Mouse (Mus musculus): ENCODE results near the gene Scgb2b7. TPM values are rescaled to one million over a fixed set of nuclear protein-coding genes. Genes with fewer than 3 reads are reported as not detected.
"Not testable (repeated sequence)": the region's sequence is repeated elsewhere in the genome, so short reads cannot be mapped to it uniquely, and the experiment has no call there.

Scgb2b7 gene
- polyA plus RNA-seq (2012; rRNA removed) (not detected in 2 replicates), polyA plus RNA-seq (2014; fragmentation: Nextera tagmentation; extraction: Ambion mirVana) (not detected in 2 replicates)

GRCm38 (mm10) chr7:31705657-31706056 is at the start of gene Scgb2b7:
Gene Scgb2b7, minus strand, starts transcription at chr7:31705757.
- not testable (repeated sequence) for H3K4me3 ChIP-seq (ENCODE audit: insufficient read depth in 1 of 2, low read depth in 2 of 2, low read length in 2 of 2); H3K4me1 ChIP-seq (replicated peaks; ENCODE audit: control insufficient read depth in 2 of 2, insufficient read depth in 2 of 2, low read length in 1 of 2); ATAC-seq (ENCODE audit: insufficient read depth); H3K36me3 ChIP-seq (replicated peaks; ENCODE audit: control insufficient read depth, insufficient read depth, low read depth); H3K27ac ChIP-seq; H3K27me3 ChIP-seq (ENCODE audit: control insufficient read depth, insufficient read depth, low read length); H3K9ac ChIP-seq (replicated peaks); DNase-seq (ENCODE audit: low read depth in 3 of 3, low spot score in 3 of 3); H3K4me2 ChIP-seq (ENCODE audit: low read depth); H3K9me3 ChIP-seq (ENCODE audit: control insufficient read depth, low read length)

- not testable (repeated sequence) for H3K9me3 ChIP-seq (ENCODE audit: control insufficient read depth, low read length); DNase-seq (ENCODE audit: low read depth in 3 of 3, low spot score in 3 of 3)
These were observed 6.8 kb upstream of the Scgb2b7 start, which contains the start of gene Scgb1b7 for GRCm38 (mm10) chr7:31712365-31712764. Gene Scgb1b7, plus strand, starts transcription at chr7:31712665.

More at GRCm38 (mm10) chr7:31712365-31712764, 6.8 kb upstream of the Scgb2b7 start, which contains the start of gene Scgb1b7:
- not testable (repeated sequence) for ATAC-seq (ENCODE audit: insufficient read depth); H3K4me2 ChIP-seq (ENCODE audit: low read depth); H3K27ac ChIP-seq; H3K4me1 ChIP-seq (replicated peaks; ENCODE audit: control insufficient read depth in 2 of 2, insufficient read depth in 2 of 2, low read length in 1 of 2); H3K4me3 ChIP-seq (ENCODE audit: insufficient read depth in 1 of 2, low read depth in 2 of 2, low read length in 2 of 2); H3K36me3 ChIP-seq (replicated peaks; ENCODE audit: control insufficient read depth, insufficient read depth, low read depth); H3K9ac ChIP-seq (replicated peaks); H3K27me3 ChIP-seq (ENCODE audit: control insufficient read depth, insufficient read depth, low read length)
- WGBS (ENCODE audit: insufficient replicate concordance) = 61% methylated on average over 3 of the region's 5 CpGs

Other genes starting within 250 kb of the Scgb2b7 start
- not detected in 2 replicates for gene Scgb1b7, start 6.9 kb upstream of the Scgb2b7 start, polyA plus RNA-seq (2012; rRNA removed)
- not detected in 2 replicates for gene Scgb1b7, start 6.9 kb upstream of the Scgb2b7 start, polyA plus RNA-seq (2014; fragmentation: Nextera tagmentation; extraction: Ambion mirVana)